Mouse (Mus musculus) skeletal muscle tissue, adult 2 months (tissue): Measurements from ENCODE around the gene Mphosph8.
A peak's percentile ranks its signal among the peaks of the same experiment; 100 is the strongest.

Experiments
- DNase-seq: peaks from one replicate; pipeline ENCODE4 v3.0.0-alpha.2; 2012; ENCODE audit warnings: low read depth, low spot score

Gene Mphosph8

DNA sequence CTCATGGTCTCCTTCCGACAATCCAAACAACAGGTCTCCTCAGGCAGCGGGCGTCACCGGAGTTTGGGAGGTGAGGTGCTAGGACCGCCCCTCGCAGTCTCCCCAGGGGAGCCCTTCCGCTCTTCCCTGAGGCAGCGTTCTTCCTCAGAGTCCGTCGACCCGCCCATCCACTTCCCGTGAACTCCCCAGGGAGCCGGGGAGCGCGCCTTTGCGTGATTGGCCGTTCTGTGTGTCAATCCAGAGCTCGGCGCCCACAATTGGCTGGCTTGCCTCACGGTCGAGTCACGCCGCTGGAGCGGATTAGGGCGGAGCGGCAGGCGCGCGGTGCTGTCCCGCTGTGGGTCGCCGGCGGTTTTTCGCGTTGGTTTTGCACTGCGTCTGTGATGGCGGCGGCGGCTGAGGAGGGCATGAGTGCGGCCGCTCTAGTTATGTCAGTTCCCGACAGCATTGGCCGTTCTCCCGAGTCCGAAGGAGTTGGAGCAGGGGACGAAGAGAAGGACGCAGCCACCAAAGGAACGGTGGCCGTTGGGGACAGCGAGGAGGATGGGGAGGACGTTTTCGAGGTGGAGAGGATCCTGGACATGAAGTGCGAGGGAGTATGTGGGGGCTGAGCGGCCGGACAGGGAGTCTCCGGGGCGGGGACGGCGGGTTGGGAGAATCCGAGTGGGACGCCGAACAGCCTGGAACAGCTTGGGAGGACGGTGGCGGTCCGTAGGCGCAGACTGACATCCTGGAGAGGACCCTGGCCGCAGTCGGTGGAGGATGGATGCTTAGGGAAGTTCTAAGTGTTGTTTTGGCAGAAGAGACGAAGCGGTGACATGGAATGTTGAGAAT lies at the start of gene Mphosph8:
Gene Mphosph8 (plus strand): TSS at position 280 of the 834 bp plus-strand sequence.
- peak; percentile 99 for DNase-seq

DNA sequence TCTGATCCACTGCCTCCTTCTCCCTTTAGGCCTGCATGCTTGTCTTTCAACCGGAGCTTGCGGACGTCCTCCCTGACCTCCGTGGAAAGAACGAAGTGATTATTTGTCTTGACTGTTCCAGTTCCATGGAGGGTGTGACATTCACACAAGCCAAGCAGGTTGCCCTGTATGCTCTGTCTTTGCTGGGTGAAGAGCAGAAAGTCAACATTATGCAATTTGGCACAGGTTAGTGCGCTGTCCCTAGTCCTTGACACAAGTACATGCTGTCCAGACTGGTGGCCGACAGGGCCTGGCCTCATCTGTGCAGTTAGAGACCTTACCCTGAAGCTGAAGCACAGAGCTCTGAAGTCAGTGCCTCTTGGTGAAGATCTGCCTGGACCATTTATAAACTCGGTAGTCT lies 47.6 kb upstream of the Mphosph8 start:
- no peak for DNase-seq

DNA sequence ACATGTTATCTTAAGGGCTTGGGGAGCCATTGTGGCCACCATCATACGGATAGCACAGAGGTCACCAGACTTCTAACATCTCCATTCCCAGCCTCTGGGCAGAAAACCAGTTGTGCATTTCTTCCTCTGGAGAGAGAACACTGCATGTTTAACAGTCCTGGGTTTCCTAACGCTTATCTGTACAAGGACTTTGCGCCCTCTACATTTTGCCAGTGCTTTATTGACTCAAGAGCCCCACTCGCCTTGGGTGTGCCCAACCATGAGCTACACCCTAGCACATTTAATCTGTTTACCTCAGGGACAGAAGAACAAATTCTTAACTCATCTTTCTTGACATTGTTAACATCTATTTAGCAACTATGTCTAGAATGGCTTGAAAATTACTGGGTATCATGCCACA lies 41.8 kb upstream of the Mphosph8 start:
- no peak for DNase-seq

DNA sequence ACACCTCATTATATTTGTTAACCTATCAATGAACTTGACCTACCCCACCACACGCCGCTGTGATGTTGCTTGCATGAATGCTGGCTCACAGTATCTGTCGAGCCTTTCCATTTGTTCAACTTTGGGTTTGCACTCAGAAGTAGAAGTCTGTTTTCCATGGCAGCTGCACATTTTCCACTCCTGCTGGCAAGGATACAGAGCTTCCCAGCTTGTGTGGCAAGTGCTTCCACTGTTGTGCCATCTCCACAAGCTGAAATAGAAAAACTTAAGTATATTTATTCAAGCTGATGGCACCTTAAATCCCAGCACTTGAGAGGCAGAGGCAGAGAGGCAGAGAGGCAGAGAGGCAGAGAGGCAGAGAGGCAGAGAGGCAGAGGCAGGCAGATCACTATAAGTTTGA lies 39.7 kb upstream of the Mphosph8 start:
- DNase-seq, result no peak

DNA sequence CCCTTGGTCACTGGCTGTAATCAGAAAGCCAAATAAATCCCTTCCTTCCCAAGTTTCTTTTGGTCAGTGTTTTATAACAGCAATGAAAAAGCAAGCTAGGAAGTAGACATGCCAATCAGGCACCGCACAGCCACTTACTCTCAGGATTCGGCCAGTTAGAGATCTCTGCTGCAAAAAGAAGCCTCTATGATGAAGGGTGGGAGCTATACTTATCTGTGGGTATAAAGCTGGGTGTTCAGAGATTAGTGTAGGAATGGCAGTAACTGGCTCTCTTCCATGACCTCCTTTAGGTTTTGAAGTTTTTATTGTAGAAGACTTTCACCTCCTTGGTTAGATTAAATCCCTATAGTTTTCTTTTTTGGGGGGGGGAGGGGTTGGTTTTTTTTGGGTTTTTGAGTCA lies 36.9 kb upstream of the Mphosph8 start:
- no peak for DNase-seq

DNA sequence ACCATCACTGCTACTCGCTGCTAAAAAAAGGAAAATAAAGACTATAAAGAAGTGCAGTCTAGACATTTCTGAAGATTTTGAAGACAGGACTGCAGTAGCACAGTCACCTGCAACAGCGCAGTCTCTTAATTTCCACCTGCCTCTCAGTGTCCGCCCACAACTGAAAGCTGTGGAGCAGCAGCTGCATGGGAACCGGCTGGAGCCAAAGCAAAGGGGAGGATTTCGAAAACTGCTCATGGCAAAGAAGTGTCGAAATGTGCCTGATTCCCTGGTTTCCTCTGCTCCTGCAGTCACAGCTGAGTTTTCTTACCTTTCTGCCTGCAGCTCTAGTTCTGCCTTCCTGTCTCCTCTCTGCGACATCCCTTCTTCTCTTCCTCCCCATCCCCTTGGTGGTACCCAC lies 20.8 kb upstream of the Mphosph8 start:
- no peak for DNase-seq

DNA sequence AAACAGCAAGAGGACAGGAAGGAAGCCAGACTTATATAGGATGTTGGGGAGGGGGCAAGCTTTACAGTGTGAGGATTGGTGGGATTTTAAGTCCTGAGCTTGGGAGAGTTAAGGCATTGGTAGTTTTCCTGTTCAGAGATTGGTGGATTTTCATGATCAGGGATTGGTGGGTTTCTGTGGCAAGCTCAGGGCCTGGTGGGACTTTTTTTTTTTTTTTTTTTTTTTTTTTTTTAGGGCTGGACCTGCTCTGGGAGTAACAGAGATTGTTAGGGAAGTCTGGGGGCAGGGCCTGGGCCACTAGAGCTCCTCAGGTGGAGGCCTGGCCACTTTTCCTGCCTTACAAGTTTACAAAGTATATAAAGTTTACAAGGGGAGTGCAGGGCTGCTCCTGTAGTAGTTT lies 18.6 kb upstream of the Mphosph8 start:
- no peak for DNase-seq

DNA sequence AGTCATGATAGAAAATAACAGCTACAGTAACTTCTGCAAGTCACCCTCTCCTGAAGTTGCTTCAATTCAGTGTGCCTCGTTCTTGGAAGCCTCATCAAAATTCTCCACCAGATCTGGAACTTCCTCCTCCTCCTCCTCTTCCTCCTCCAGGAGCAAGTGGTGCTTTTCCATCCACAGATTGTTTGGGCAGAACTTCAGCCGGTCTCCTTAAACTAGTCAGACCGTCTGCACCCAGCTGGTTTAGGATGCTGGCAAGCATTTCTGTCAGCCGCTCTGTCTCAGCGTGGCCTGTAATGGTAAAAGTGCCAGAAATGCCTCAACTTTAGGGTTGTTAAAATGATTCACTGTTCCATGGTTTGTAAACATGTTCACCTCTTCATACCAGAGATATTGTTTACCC lies 2.4 kb upstream of the Mphosph8 start:
- DNase-seq, result no peak

DNA sequence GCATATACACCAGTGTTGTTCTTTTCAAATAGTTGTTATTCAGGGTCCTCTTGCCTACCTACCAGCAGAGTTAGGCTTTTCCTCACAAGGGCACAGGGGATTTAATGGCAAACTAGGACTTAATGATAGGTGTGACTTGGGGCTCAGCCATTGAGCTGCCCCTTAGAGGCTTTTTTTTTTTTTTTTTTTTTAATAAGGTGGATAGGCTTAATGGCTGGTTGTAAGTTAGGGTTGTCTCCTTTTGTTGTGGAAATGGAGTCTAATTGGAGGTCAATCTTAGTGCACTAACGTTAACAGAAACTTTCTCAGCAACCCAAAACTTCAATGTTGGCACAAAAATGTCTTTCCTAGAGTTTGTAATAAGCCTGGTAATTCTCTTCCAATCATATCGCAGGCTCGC lies 1.1 kb upstream of the Mphosph8 start:
- DNase-seq, result no peak

DNA sequence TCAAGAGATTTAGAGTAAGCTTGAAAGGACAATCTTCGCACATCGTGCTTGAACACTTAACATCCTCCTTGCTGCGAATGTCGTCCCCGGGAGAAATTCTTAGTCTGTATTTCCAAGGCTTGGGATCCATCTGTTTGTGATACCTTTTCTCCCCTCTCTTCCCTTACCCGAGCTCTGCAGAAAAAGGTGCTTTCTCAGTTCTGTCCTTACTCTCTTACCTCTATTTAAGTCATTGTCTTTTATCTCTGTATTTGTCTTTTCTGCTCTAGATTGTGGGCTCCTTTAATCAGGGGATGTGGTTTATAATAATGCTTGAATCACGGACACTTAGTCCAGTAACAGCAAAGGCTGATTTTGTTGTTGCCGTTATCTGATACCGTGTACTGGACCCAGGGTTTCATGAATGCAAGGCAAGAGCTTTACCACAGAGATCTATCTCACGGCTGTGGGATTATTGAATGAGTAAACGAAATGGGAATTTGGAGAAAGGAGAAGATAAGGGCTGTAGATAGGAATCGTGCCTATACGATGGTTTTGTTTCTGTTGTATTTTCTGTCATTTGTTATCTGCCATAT lies 1.1 kb downstream of the Mphosph8 start:
- DNase-seq, result no peak

DNA sequence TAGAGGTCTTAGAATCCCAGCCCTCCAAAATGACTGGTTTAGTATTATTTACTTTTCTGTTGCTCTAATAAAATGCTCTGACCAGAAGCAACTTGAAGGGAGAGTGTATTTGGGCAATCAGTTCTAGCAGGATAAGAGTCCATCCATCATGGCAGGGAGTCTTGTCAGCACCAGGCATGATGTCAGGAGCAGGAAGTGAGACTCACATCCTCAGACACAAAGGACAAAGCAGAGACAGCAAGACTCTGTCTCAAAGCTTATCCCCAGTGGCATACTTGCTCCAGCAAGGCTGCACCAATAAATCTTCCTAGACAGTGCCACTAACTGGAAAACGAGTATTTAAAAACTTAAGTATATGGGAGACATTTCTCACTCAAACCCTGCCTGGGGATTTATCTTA lies 17.4 kb downstream of the Mphosph8 start:
- DNase-seq, result no peak

DNA sequence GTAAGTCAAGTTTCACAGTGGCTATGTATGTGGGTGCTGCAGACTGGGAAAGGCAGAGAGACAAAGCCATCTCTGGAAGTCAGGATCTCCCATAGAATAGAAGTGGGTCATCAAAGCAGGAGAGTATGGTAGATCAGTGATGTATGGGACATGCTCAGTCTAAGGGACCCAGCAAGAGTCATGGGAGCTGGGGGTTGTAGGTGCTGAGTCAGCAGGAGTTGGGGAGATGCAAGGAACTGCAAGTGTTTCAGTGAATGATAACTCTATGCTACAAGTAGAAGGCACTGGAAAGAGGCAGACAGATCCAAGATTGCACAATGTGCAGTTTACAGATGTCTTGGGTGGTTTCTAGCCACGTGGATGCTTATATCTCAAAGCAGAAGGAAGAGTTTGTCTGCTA lies 21.1 kb downstream of the Mphosph8 start:
- no peak for DNase-seq

DNA sequence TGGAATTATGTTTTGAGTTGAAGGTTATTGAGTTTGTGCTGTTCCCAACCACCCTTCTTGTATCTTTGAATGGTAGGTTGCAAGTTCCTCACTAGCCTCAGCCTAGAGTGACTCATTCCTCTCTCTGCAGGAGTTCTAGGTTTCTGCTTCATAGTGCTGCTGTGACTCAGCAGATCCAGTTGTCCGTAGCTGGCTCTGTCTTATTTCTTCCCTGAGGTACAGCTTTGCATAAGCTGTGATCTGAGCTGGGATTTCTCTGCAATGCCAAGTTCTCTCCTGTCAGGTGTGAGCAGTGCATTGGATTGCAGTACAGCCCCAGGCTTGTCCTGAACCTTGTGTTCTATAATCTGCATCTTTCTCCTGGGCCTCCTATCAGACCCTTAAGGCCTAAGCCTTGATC lies 21.7 kb downstream of the Mphosph8 start:
- DNase-seq, result no peak

DNA sequence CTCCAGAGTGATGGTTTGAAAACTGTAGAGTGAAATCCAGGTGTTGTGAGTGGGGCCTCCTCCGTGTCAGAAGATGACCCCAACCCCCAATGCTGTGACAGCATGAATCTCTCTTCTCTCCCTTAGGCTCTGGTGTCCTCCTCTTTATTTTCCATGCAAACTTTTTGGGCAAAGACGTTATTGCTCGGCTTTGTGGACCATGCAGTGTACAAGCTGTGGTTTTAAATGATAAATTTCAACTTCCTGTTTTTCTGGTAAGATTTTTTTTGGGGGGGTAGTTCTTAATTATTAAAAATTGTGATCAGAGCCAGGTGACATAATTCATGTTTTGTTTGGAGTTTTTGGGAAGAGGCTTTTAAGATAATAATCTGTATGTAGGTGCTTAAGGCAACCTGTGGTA lies 27.4 kb downstream of the Mphosph8 start:
- no peak for DNase-seq

DNA sequence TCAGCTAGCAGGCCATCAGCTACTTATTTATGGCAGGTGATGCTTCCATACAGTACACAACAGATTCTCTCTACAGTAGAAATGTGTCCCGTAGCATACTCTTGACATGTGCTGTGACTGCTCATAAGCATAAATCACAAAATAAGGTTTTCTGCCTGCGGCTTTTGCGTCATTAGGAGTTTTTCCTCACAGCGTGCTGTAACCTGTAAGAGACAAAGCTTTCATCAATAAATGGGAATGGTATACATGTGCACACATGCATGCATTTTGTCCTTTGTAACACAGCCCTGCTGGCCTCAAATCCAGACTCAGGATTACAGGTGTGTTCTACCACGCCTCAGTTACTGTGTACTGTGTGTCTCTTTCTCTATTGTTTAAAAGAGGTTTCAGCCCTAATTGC lies 29.8 kb downstream of the Mphosph8 start:
- DNase-seq, result no peak

DNA sequence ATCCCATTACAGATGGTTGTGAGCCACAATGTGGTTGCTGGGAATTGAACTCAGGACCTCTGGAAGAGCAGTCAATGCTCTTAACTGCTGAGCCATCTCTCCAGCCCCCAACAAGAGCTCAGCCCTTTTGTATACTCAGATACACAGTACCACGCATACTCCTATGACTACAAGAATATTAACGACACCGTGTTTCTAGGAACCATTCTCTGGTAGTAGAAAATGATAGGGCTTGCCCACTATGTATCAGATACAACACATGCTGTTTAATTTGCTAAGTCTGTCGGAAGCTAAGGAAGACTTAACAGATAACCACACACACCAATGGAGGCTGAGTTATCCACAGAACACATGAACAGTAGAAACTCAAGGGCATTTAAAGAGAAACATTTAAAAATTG lies 34.6 kb downstream of the Mphosph8 start:
- DNase-seq, result no peak

DNA sequence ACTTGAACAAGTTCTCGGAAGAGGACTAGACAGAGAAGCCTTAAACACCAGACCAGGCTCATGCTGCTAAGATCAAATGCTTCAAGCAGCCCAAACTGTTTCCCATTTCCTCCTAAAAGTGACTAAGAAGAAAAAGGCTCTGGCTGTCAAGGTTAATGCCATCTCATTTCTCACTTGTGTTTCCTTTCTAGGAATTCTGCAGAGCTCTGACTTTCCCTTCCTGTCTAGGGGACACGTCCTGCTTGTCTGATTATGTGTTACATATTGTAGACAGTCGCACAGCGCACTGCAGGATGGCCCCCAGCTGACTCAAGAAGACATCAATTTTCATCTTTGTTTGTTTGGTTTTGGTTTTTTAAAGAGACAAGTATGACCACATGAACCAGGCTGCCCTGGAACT lies 37.6 kb downstream of the Mphosph8 start:
- no peak for DNase-seq

DNA sequence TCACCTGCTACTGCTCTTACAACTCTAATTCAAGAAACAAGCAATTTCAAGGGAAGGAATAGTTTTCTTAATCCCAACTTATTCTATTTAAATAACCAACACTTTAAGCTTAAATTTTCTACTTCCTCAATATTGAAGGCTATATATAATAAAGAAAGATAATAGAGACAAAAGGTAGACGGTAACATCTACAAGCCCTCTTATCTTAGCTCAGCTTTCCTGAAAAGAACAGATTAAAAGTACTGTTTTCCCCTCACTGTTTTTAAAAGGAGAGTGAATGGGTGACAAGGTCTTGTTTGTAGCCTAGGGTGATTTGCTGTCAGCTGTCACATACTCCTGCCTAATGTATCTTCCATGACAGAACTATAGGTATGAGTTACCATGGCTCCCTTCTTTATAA lies 58.4 kb downstream of the Mphosph8 start:
- DNase-seq, result no peak

DNA sequence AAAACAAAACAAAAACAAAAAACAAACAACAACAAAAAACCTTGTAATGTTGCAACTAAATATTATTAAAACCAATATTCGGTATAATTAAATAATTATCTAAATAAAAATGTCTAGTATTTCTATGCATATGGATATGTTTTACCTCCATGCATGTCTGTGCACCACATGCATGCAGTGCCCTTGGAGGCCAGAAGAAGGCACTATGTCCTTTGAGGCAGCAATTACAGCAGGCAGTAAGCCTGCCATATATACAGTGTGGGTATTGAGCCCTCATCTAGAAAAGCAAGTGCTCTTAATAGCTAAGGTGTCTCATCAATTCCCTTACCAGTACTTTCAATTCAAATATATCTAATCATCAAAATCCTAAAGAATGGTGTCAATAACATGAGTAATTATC lies 72.1 kb downstream of the Mphosph8 start:
- DNase-seq, result no peak
